Mouse (Mus musculus) CH12.LX (cell line): ENCODE results near the gene Ccpg1.

Experiments
- CHD1 ChIP-seq: IDR thresholded peaks from 2 replicates; pipeline ENCODE4 v1.6.1; 2012; ENCODE audit warnings: low read depth, low read length, improper control_type of control experiment, inconsistent platforms
- CTCF ChIP-seq, 2 experiments: IDR thresholded peaks in 1 of 2; conservative IDR thresholded peaks in 1 of 2; 2 replicates each; pipeline ENCODE4 v1.5.1; 2011 to 2012; ENCODE audit warnings: low read depth in 2 of 2, low read length in 2 of 2, improper control_type of control experiment in 1 of 2, inconsistent platforms in 1 of 2, mild to moderate bottlenecking in 1 of 2, moderate library complexity in 1 of 2
- EP300 ChIP-seq: IDR thresholded peaks from 2 replicates; pipeline ENCODE4 v1.6.1; 2011; ENCODE audit warnings: low read length, improper control_type of control experiment
- ETS1 ChIP-seq: conservative IDR thresholded peaks from 2 replicates; pipeline ENCODE4 v1.6.1; 2012; ENCODE audit warnings: low read depth, mild to moderate bottlenecking, inconsistent platforms, low read length, improper control_type of control experiment, moderate library complexity
- GABPA ChIP-seq: IDR thresholded peaks from 2 replicates; pipeline ENCODE4 v1.6.1; 2012; ENCODE audit warnings: low read depth, low read length, improper control_type of control experiment, inconsistent platforms; ENCODE audit not compliant: insufficient replicate concordance
- IRF4 ChIP-seq: IDR thresholded peaks from 2 replicates; pipeline ENCODE4 v1.6.1; 2014; ENCODE audit warnings: low read depth, mild to moderate bottlenecking, inconsistent platforms, low read length, improper control_type of control experiment
- JUN ChIP-seq: IDR thresholded peaks from 2 replicates; pipeline ENCODE4 v1.6.1; 2011; ENCODE audit warnings: low read depth, mild to moderate bottlenecking, low read length, improper control_type of control experiment, moderate library complexity; ENCODE audit not compliant: insufficient read depth
- MAFK ChIP-seq: IDR thresholded peaks from 2 replicates; pipeline ENCODE4 v1.6.1; 2011; ENCODE audit warnings: low read length, improper control_type of control experiment; ENCODE audit not compliant: insufficient replicate concordance
- MEF2A ChIP-seq: IDR thresholded peaks from 2 replicates; pipeline ENCODE4 v1.6.1; 2014; ENCODE audit warnings: low read depth, mild to moderate bottlenecking, inconsistent platforms, low read length, improper control_type of control experiment, borderline replicate concordance
- POLR2A ChIP-seq: IDR thresholded peaks from 2 replicates; pipeline ENCODE4 v1.6.1; 2011; ENCODE audit warnings: low read depth, mild to moderate bottlenecking, improper control_type of control experiment, low read length
- RAD21 ChIP-seq: IDR thresholded peaks from 2 replicates; pipeline ENCODE4 v1.6.1; 2011; ENCODE audit warnings: low read depth, mild to moderate bottlenecking, low read length, improper control_type of control experiment, moderate library complexity
- SIN3A ChIP-seq: IDR thresholded peaks from 2 replicates; pipeline ENCODE4 v1.6.1; 2012; ENCODE audit warnings: low read length, improper control_type of control experiment, inconsistent platforms
- TCF12 ChIP-seq: IDR thresholded peaks from 2 replicates; pipeline ENCODE4 v1.6.1; 2014; ENCODE audit warnings: low read depth, mild to moderate bottlenecking, inconsistent platforms, low read length, improper control_type of control experiment
- ZNF384 ChIP-seq: IDR thresholded peaks from 2 replicates; pipeline ENCODE4 v1.6.1; 2012; ENCODE audit warnings: low read depth, low read length, improper control_type of control experiment, inconsistent platforms

DNA sequence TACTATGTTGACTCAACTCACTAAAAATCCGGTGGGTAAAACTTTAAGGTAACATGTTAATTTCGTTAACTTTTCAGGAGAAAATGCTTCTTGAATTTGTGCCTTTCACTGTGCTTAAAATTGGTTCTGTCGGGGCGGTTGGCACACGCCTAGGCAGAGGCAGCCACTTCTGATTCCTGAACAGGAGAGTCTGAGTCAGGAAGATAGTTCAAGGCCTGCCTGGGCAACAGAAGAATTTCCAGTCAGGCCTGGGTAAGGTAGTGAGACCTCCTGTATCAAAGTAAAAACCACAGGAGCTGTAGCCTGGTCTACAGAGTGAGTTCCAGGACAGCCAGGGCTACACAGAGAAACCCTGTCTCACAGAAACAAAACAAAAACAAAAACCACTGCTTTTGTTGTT, 7.3 kb downstream of the Ccpg1 start:
- TF ChIP-seq ZNF384 (no peak), POLR2A (no peak), EP300 (no peak), GABPA (no peak), RAD21 (no peak), SIN3A (no peak), IRF4 (no peak), CHD1 (no peak), TCF12 (no peak), ETS1 (no peak), MEF2A (no peak), CTCF (conservative IDR thresholded peaks at IDR 0.05 in 1 of 2, IDR thresholded peaks at IDR 0.05 in 1 of 2; ENCODE audit: low read depth in 2 of 2, low read length in 2 of 2) (no peak), JUN (no peak), MAFK (no peak)
